Mouse (Mus musculus): ENCODE data around the gene Ghrhr. TPM values are rescaled to one million over a fixed set of nuclear protein-coding genes. Genes with fewer than 3 reads are reported as not detected.

Gene Ghrhr
- total RNA-seq, 2 experiments from 2014 or later, result not detected

DNA sequence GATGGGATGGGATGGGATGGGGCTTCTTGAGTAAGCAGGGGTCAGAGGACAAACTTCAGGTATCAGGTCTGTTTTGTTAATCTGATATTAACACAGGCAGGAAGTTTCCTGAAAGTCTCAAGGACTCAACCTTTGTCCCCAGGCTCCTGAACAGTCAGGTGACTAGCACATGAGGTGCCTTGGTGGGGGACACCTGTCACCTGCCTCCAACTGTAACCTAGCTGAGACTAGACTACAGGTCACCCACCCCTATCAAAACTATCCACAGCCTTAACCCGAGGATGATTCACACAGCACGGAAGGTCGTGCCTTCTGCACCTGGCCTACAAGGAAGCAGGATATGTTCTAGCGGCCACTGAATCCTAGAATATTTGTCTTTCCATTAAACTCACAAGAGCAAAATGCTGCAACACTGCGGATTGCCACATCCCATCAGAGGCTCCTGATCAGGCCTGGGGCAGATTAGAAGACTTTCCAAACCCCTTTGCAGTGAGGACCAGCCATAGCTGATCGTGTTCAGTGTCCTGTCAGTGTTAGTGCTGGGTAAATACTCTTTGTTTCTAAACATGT lies 25.6 kb upstream of the Ghrhr start:
- no peak for DNase-seq
- intact Hi-C loops (cut with DNase I), result no loop called here

DNA sequence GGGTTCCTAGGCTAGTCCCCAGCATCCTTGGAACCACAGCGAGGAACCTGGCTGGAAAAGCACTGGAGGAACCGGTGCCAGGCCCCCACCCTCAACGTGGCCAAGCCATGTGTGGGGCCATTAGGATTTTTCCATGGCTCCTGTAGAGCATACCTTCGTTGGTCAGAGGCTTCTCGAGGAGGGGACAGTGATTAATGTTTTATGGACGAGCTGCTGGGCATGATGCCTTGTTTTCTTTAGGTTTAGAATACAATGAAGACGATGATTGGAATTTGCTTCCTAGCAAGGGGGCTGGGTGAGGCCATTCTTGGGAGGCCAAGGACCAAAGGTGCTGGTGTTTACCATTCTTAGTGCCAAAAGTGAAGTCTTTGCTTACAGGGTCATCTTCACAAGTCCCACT lies 24.4 kb upstream of the Ghrhr start:
- DNase-seq, result no peak
- intact Hi-C loops (cut with DNase I), result no loop called here

DNA sequence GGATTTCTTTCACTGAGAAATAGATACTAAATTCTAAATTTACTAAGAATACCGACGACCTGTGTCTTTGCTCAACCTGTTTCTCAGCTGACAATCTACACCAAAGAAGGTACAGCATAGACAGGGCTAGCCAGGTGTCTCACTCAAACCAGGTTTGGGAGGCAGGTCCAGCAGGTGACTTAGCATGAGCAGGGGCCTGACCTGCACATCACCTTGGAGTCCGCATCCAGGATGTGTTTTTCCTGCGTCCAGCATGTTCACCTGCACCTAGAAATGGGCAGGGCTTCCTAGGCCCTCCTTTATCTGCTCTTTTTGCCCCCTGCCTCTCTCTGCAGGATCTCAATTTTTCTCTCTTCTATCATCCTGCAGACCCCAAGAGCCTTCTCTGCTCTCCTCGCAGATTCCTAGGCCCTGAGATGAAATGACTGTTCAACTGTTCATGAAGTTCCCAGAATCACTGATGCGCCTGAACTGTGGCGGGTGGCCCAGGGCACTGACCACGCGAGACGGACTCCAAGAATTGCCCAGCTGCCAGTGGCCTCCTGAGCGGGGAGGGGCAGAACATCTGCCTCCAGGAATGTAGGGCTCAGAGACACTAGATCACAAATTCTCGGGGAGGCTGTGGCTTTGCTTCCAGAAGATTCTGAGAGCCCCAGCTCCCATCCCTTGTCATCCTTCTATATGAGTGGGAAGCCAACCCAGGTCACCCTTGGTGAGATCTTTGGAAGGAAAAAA lies 22.2 kb upstream of the Ghrhr start:
- intact Hi-C loops (cut with DNase I), result no loop called here
- DNase-seq, result no peak

DNA sequence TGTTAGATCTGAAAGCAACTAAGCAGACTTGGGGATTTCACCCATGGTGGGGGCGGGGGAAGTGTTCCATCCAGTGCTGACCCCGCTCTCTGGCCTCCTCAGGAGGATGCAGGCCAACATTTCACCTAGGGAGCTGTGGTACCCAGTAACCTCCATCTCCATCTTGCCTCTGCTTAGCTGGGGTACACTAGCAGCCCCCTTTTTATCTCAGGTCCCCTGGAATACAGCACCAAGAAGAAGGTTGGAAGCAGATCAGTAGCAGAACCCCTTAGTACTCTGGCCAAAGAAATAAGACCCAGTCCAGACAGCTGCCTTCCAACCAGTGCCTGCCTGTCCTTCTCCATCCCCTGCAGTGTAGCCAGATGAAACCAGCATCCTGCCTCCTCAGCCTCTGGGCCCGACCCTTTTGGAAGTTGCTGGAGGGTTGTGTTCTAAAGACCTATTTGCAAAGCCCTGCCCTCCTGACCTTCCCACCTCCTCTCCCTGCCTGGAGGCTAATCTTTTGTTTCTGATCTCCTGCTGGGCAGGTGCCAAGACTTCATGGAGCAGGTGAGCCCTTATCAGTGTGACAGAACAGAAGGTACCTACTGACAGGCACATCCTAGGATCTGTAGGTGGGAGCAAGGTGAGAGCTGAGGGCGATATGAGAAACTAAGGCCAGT lies 21.5 kb upstream of the Ghrhr start:
- DNase-seq, result no peak
- intact Hi-C loops (cut with DNase I), result no loop called here

DNA sequence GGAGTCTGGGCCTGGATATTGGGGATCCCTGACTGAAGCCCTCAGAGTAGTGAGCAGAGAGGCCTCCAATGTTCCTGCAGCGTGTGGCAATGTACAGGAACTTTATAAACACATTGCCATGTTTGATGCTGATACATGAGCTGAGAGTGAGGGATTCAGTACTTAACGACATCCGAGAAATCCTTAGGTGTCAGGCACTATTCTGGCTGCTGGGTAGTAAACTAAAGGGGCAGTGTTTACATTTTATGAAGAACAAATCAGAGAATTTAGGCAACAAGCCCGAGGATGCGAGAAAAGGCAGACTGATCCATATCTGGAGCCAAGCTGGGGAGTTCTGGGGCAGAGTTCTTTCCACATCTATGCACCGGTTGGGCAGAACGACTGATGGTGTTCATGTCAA lies 20.5 kb upstream of the Ghrhr start:
- intact Hi-C loops (cut with DNase I), result no loop called here
- DNase-seq, result no peak

DNA sequence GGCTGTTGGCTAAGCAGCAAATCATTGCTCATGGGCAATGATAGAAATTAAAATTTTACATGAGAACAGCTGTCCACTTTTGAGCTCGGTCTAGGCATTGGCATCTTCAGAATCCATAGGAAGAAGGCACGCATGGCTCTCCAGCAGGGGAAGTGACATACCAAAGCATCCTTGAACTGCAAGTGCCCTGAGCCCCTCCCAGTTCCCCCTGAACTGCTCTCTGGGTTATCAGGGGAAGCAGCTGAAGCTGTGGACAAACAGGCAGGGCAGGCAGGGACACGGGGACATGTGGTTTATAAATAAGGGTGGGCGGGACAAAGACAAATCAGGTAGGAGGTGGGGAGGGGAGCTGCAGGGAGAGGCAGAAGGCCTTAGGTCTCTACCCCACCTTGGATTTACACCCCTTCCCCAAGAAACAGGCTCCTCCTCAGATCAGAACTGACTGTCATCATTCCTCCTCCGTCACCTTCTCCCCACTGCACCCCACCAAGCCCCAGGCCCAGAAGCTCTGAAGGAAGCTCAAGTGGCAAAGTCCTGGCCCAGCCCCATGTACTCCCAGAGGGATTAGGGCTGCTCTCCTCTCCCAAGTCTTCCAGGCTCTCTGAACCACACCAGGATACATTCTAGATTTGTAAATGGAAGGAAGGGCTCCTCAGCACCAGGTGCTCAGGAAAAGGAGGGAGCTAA lies 19.9 kb upstream of the Ghrhr start:
- intact Hi-C loops (cut with DNase I), result no loop called here

DNA sequence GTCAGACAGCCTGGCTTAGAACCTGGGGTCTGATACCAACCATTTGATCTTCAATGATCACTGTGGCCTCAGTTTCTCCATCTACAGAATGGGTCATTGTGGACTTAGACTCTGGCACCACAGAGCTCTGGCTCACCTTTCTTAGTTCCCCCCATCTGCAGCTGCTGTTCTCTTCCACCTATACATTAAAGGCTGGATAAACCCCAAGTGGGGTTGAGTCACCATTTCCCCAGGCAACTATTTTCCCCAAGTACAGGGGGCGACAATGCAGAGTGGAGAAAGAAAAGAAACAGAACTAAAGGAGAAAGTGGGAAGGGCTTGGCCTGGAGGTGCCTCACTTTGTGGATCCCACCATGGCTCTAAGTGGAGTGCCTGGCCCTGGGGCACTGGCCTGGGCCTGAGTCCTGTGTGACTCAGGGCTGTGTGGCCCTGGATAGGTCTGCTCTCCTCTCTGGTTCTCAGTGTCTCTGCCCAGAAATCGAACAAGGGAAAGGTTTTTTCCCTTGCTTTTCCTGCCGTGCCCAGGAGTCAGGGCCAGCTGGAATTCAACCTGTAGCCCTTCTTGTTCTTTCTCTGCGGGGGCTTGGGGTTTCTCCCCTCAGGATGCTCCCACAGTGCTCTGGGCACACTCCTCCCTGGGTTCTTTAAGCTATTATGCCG lies 19.0 kb upstream of the Ghrhr start:
- no peak for DNase-seq
- intact Hi-C loops (cut with DNase I), result no loop called here

More for the DNA sequence above, 19.9 kb upstream of the Ghrhr start:
- peak in 1 of 2 experiments; percentile 34 for DNase-seq

DNA sequence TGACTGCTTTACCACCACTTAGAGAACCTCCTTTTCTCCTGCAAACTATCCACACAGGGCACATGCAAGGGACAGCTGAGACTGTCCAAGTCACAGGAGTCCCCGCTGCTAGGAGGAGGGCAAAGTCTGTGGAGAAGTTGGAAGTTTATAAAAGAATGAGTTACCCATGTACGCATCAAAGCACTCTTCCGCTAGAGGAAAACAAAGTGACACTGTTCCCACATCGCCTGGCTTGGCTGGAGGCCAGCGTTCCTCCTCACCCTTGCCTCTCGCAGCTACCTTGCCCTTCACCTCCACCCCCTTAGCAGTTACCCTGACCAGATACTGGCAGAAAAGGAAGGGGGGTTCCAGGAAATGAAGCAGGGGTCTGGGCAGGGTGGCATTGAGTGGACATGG lies 18.5 kb upstream of the Ghrhr start:
- intact Hi-C loops (cut with DNase I), result no loop called here
- no peak for DNase-seq

DNA sequence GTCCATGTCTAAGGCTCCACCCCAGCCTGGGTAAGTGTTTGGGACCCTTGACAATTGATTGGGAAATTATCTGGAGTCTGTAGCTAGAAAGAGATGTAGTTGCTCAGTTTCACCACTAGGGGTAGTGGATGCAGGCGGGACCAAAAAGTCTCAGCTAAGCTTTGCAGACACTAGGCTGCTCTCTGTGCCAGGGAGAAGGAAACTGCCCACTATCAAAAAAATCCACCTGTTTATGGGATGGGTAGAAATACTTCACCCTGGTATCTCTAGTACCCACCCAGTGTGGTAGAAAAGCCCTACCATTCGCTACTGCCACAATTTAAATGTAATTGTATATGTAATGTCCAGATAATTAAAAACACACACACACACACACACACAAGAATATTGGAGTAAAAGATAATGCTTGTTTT lies 17.4 kb upstream of the Ghrhr start:
- DNase-seq, result no peak
- intact Hi-C loops (cut with DNase I), result no loop called here

DNA sequence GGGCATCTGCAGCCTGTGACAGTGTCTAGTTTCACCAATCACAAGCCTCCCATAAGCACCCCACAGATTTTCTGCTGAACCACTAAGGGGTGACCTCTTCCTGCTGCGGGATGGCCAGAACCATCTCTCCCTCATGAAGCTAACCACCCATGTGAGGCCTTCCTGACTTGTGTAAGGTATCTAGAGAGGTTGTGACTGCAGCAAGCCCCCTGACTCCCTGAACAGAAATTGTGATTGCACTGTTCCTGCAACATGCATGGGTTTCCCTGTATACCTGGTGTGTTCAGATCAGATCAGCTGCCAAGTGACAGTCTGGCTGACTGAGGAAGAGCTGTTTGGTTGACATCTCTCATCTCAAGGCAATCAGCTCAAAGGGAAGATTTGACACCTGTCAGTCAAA lies 13.4 kb upstream of the Ghrhr start:
- intact Hi-C loops (cut with DNase I), result no loop called here
- DNase-seq, result no peak

DNA sequence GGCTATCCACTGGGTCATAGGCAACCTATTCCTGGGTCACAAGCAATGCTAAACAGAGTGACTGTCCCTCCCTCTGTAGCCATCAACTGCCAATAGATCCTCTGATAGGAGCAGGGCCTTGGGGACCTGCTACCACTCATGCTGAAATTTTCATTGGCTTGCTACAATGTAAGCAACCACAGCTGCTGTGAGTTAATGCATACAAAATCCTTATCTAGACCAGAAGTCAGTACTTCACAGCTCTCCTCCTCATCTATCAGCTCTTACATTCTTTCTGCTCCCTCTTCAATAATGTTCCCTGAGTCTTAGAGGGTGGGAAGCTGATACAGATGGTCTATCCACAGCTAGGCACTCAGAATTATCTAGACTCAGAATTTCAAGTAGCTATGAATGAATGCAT lies 9.0 kb upstream of the Ghrhr start:
- intact Hi-C loops (cut with DNase I), result no loop called here
- DNase-seq, result no peak

DNA sequence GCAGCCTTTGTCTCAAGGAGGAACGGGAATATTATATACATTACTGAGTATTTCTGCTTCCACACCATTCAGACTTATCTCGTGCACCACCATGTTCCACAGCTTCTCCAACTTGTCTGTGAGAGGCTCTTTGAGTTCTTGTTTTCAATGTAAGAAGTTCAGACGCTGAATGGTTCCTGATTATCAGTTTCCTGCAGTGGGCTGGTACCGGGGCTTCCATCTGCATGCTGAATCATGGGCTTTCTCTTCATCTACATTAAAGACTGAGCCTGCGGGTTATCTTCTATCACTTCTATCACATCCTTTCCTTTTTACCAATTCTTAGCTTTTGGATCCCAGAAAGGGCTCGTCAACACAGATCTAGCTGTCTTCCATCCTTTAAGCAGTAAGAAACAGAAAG lies 5.3 kb upstream of the Ghrhr start:
- intact Hi-C loops (cut with DNase I), result no loop called here
- DNase-seq, result no peak

DNA sequence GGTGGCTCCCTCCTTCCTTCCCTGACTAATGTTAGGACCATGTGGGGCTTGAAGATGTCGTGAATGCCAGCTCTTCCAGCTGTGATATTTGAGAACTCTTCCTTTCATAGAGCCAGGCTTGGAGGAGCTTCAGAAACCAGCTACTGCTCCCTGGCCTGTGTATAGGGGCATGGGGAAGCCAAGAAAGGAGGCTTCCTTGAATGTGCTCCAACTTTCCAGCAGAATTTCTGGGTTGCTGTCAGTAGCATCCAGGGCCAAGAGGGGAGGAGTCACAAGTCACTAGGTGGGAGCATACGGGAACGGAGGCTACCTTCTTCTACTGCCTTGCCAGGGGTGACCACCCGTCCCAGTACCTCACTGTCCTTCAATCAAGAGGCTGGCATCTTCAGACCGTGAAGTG lies 416 bp downstream of the Ghrhr start:
- intact Hi-C loops (cut with DNase I), result no loop called here
- no peak for DNase-seq

DNA sequence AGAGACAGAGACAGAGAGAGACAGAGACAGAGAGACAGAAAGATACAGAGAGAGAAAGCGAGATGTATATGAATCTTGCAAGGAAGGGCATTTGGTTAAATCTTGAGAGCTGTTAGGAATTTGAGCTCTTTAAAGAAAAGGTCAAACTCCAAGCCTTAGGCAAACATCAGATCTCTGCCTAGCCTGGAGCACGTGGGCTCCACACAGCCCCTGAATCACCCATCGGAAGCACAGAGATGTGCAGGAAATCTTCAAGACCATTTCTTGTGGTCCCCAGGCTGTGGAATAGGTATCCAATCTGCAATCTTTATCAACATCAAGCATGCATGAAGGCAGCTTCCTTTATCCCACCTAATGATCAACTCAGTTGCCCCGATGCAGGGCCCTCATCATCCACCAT lies 1.4 kb downstream of the Ghrhr start:
- intact Hi-C loops (cut with DNase I), result no loop called here

DNA sequence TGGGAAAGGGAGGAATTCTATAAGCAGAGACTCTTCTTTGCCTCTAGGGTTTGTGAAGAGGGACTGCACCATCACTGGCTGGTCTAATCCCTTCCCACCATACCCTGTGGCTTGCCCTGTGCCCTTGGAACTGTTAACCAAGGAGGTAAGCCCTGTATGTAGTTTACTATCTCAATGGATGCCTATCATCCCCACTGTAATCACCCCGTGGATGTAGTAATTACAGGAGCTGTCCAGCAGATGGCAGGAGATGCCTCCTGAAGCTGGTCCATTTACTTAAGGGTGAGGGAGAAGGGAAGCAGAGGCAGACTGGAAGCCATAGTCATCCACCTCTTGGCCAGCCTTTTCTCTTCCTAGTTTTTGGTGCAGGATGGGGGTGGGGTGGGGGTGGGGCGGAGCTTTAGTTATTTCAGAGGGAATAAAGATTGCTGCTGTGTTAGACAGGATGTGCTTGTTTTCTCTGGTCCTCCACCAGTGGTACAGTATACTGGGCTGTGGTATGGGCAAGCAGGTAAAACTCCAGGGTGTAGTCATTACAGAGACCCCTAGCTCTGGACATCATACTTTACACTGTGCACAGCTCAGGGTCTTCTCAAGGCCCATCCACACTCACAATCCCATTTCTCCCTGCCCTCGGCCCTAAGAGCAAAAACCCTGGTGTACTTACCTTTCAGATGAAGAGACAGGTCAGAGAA lies 3.7 kb downstream of the Ghrhr start:
- peak; percentile 46 to 62 for DNase-seq
- intact Hi-C loops (cut with DNase I), result no loop called here

More for the DNA sequence above, 1.4 kb downstream of the Ghrhr start:
- no peak for DNase-seq

DNA sequence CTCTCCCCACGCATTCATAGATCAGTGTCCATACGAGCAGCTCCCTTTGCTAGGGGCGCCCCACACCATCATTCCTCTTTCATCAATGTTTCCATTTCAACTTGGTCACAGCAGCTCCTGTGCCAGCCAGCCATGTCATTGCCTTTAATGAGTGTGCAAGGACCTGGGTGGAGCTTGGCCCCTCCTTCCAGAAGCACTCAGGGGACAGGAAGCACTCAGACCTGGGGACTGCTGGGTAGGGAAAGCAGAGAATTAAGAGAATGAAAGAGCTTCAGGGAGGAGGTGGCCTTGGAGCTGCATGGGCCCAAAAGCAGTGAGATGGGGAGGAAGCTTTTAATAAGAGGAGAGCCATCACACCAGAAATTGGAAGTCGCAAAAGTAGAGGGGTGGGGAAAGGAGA lies 5.9 kb downstream of the Ghrhr start:
- DNase-seq, result no peak
- intact Hi-C loops (cut with DNase I), result no loop called here

DNA sequence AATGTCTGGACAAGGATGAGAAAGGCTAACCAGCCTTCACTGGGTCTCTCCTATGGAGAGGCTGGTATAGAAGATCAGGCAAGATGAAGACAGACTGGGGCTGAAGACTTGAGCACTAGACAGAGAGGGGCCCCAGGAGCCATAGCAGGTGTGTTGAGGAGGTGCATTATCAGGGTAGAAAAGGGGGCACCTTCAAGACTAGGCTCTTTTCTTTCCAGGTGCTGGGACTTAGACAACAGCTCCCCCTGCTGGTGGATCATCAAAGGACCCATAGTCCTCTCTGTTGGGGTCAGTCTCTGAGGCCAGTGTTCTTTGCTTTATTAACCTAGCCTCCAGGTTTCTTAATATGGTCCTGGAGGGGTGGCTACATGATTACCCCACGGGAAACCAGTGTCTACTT lies 7.8 kb downstream of the Ghrhr start:
- intact Hi-C loops (cut with DNase I), result loop anchor here (1.0 kb wide), 1 partner anchor 151 kb away; no protein-coding TSS in a partner anchor
- DNase-seq, result peak; percentile 70 to 84

DNA sequence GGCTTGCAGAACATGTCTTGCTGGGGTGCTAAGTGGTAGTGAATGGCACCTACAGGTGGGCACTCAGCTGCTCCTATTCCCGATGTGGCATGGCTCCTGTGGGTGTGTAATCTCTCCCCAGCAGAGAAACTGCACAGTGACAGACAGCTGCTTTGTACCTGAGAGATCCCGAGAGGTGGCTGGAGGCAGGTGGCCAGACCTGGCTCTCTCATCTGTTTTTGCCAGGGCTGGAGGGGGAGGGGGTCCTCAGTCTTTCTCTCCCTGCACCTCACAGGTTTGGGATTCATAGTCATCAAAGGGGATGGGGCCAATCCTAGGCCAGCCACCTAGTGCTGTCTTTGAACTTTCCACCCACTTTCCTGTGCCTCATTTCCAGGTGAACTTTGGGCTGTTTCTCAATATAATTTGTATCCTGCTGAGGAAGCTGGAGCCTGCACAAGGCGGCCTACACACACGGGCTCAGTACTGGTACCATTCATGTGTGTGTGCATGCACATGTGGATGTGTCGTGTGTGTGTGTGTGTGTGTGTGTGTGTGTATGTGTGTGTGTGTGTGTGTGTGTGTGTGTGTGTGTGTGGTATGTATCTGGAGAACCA lies 8.4 kb downstream of the Ghrhr start:
- intact Hi-C loops (cut with DNase I), result no loop called here
- no peak for DNase-seq

DNA sequence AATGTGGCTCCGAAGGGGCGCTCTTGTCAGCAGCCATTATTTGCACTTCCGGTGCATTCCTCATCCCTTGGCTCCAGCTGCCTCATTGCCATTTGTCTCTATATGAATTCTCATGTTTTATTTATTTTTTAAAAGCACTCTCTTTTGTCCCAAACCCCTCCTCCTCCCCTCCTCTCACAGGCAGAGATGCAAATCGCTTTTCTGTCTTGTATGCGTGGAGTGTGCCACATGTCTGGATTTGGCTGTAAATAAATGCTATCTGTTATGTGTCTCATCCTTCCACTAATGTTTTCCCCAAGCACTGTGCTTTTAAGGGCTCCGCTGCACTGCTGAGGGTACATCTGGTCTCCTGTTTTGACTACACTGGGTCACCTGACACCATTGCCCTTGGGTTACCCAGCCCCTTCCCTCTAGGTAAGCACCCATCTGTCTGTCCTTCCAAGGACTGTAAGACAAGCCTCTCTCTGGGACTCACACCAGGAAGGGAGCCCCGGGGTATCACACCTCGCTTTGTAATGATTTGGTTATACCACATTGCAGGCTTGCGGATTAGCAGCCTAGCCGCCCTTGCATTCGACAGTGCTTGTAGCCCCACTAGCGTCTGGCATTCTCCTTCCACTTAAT lies 12.6 kb downstream of the Ghrhr start:
- no peak for DNase-seq
- intact Hi-C loops (cut with DNase I), result no loop called here

Data from heart, postnatal 14 days (tissue).